Mouse (Mus musculus) myocyte (in vitro differentiated cells): Measurements from ENCODE around the gene Camk2d.

ENCODE experiments used
- CEBPB ChIP-seq: IDR thresholded peaks from 2 replicates; pipeline ENCODE4 v1.6.1; 2011; ENCODE audit warnings: mild to moderate bottlenecking, moderate library complexity; ENCODE audit not compliant: poor library complexity, insufficient read depth, severe bottlenecking
- E2F4 ChIP-seq: IDR thresholded peaks from one replicate; pipeline ENCODE4 v1.6.1; 2011; ENCODE audit warnings: mild to moderate bottlenecking, control low read depth, moderate library complexity; ENCODE audit not compliant: insufficient read depth
- MAX ChIP-seq: IDR thresholded peaks from one replicate; pipeline ENCODE4 v1.6.1; 2011; ENCODE audit warnings: low read depth, mild to moderate bottlenecking, control low read depth
- MYOD1 ChIP-seq, 3 experiments: IDR thresholded peaks; one replicate each; pipeline ENCODE4 v1.6.1; 2011; ENCODE audit warnings: control low read depth in 2 of 3, low read depth in 2 of 3, mild to moderate bottlenecking in 2 of 3, moderate library complexity in 1 of 3; ENCODE audit not compliant: insufficient read length in 2 of 3, control insufficient read depth in 1 of 3
- MYOG ChIP-seq, 3 experiments: IDR thresholded peaks; one replicate each; pipeline ENCODE4 v1.6.1; 2011; ENCODE audit warnings: control low read depth in 2 of 3, low read depth in 2 of 3, mild to moderate bottlenecking in 2 of 3; ENCODE audit not compliant: insufficient read length in 2 of 3, control insufficient read depth in 1 of 3, insufficient read depth in 1 of 3
- POLR2A ChIP-seq: IDR thresholded peaks from one replicate; pipeline ENCODE4 v1.6.1; 2011; ENCODE audit warnings: low read depth, mild to moderate bottlenecking, control low read depth, moderate library complexity; ENCODE audit not compliant: insufficient read length
- POLR2AphosphoS2 ChIP-seq: IDR thresholded peaks from one replicate; pipeline ENCODE4 v1.6.1; 2011; ENCODE audit warnings: low read depth, control low read depth; ENCODE audit not compliant: insufficient read length
- REST ChIP-seq: IDR thresholded peaks from one replicate; pipeline ENCODE4 v1.6.1; 2011; ENCODE audit warnings: mild to moderate bottlenecking, control low read depth, moderate library complexity; ENCODE audit not compliant: insufficient read depth, insufficient read length
- SRF ChIP-seq: IDR thresholded peaks from one replicate; pipeline ENCODE4 v1.6.1; 2011; ENCODE audit warnings: low read depth; ENCODE audit not compliant: control insufficient read depth, insufficient read length
- TCF12 ChIP-seq: IDR thresholded peaks from one replicate; pipeline ENCODE4 v1.6.1; 2011; ENCODE audit warnings: mild to moderate bottlenecking, control low read depth; ENCODE audit not compliant: poor library complexity, insufficient read depth, severe bottlenecking
- TCF3 ChIP-seq: IDR thresholded peaks from one replicate; pipeline ENCODE4 v1.6.1; 2011; ENCODE audit warnings: low read depth, control low read depth; ENCODE audit not compliant: insufficient read length
- USF1 ChIP-seq: IDR thresholded peaks from one replicate; pipeline ENCODE4 v1.6.1; 2011; ENCODE audit warnings: low read depth, mild to moderate bottlenecking, control low read depth, moderate library complexity

- TF ChIP-seq POLR2A: no peak
- TF ChIP-seq POLR2AphosphoS2: no peak
- TF ChIP-seq TCF12: no peak
- TF ChIP-seq MAX: no peak
- TF ChIP-seq USF1: no peak
- no peak for TF ChIP-seq MYOG (IDR thresholded peaks at IDR 0.05; ENCODE audit: control insufficient read depth in 1 of 3, insufficient read depth in 1 of 3, insufficient read length in 2 of 3, low read depth in 2 of 3)
- TF ChIP-seq E2F4: no peak
- no peak for TF ChIP-seq MYOD1 (IDR thresholded peaks at IDR 0.05; ENCODE audit: control insufficient read depth in 1 of 3, insufficient read length in 2 of 3, low read depth in 2 of 3)
- no peak for TF ChIP-seq CEBPB
- no peak for TF ChIP-seq REST
- TF ChIP-seq SRF: no peak
- no peak for TF ChIP-seq TCF3
Measured at GRCm38 (mm10) chr3:126587477-126587876, 8.6 kb upstream of the Camk2d start.
